Mouse (Mus musculus) CH12.LX (cell line): ENCODE results near the gene Lsp1. TPM values are rescaled to one million over a fixed set of nuclear protein-coding genes. Genes with fewer than 3 reads are reported as not detected.

Experiments
- DNase-seq: peaks from one replicate; pipeline ENCODE4 v3.0.0-alpha.2; 2013; ENCODE audit errors: extremely low read depth
- H3K27ac ChIP-seq: 2 replicates; pipeline ENCODE4 v1.5.1; 2012; ENCODE audit warnings: low read depth, mild to moderate bottlenecking, control low read depth, moderate library complexity; ENCODE audit not compliant: insufficient read depth
- H3K27me3 ChIP-seq: replicated peaks from 2 replicates; pipeline ENCODE3; 2012; ENCODE audit warnings: inconsistent platforms
- H3K36me3 ChIP-seq, 2 experiments: replicated peaks in 1 of 2; 2 replicates each; pipeline versions ENCODE3 to v1.6.1; 2012; ENCODE audit warnings: inconsistent platforms in 1 of 2, low read length in 1 of 2, mild to moderate bottlenecking in 1 of 2, mixed read lengths in 1 of 2, moderate library complexity in 1 of 2; ENCODE audit not compliant: control insufficient read depth in 1 of 2, insufficient read depth in 1 of 2
- H3K4me1 ChIP-seq, 2 experiments: 2 replicates each; pipeline ENCODE4 v1.6.1; 2012; ENCODE audit warnings: inconsistent platforms in 1 of 2, moderate library complexity in 1 of 2; ENCODE audit not compliant: insufficient read depth in 2 of 2, control insufficient read depth in 1 of 2
- H3K4me2 ChIP-seq: 2 replicates; pipeline ENCODE4 v1.6.1; 2012; ENCODE audit warnings: low read depth, mild to moderate bottlenecking, control low read depth; ENCODE audit not compliant: poor library complexity, insufficient read depth, severe bottlenecking
- H3K4me3 ChIP-seq, 3 experiments: fragments of 150-350 bp in 1 of 3; sonication (generic) in 1 of 3; replicated peaks in 1 of 3; 2 replicates each; pipeline versions ENCODE3 to v1.5.1; 2011 to 2012; ENCODE audit warnings: low read depth in 2 of 3, low read length in 2 of 3, mild to moderate bottlenecking in 2 of 3, moderate library complexity in 2 of 3, control low read depth in 1 of 3, improper control_type of control experiment in 1 of 3, inconsistent platforms in 1 of 3, mixed read lengths in 1 of 3; ENCODE audit not compliant: poor library complexity in 1 of 3
- H3K79me2 ChIP-seq: replicated peaks from 2 replicates; pipeline ENCODE4 v1.6.1; 2012; ENCODE audit warnings: mild to moderate bottlenecking, moderate library complexity; ENCODE audit not compliant: control insufficient read depth, poor library complexity, insufficient read depth, severe bottlenecking; ENCODE audit errors: extremely low read depth
- H3K9ac ChIP-seq: 2 replicates; pipeline ENCODE4 v1.6.1; 2012; ENCODE audit warnings: low read depth, mild to moderate bottlenecking, control low read depth, moderate library complexity; ENCODE audit not compliant: insufficient read depth
- H3K9me3 ChIP-seq: replicated peaks from 2 replicates; pipeline ENCODE3; 2012; ENCODE audit warnings: low read length, inconsistent platforms, mixed read lengths
- CHD1 ChIP-seq: IDR thresholded peaks from 2 replicates; pipeline ENCODE4 v1.6.1; 2012; ENCODE audit warnings: low read depth, low read length, improper control_type of control experiment, inconsistent platforms
- ELF1 ChIP-seq: IDR thresholded peaks from 2 replicates; pipeline ENCODE4 v1.6.1; 2014; ENCODE audit warnings: low read depth, mild to moderate bottlenecking, inconsistent platforms, low read length, improper control_type of control experiment
- EP300 ChIP-seq: IDR thresholded peaks from 2 replicates; pipeline ENCODE4 v1.6.1; 2011; ENCODE audit warnings: low read length, improper control_type of control experiment
- IRF4 ChIP-seq: IDR thresholded peaks from 2 replicates; pipeline ENCODE4 v1.6.1; 2014; ENCODE audit warnings: low read depth, mild to moderate bottlenecking, inconsistent platforms, low read length, improper control_type of control experiment
- JUN ChIP-seq: IDR thresholded peaks from 2 replicates; pipeline ENCODE4 v1.6.1; 2011; ENCODE audit warnings: low read depth, mild to moderate bottlenecking, low read length, improper control_type of control experiment, moderate library complexity; ENCODE audit not compliant: insufficient read depth
- JUND ChIP-seq: conservative IDR thresholded peaks from 2 replicates; pipeline ENCODE4 v1.6.1; 2011; ENCODE audit warnings: low read depth, low read length, improper control_type of control experiment
- KAT2A ChIP-seq: IDR thresholded peaks from 2 replicates; pipeline ENCODE4 v1.6.1; 2012; ENCODE audit warnings: low read length, improper control_type of control experiment, inconsistent platforms; ENCODE audit not compliant: insufficient replicate concordance
- MAZ ChIP-seq: IDR thresholded peaks from 2 replicates; pipeline ENCODE4 v1.6.1; 2012; ENCODE audit warnings: low read depth, mild to moderate bottlenecking, inconsistent platforms, low read length, improper control_type of control experiment, moderate library complexity
- NRF1 ChIP-seq: IDR thresholded peaks from 2 replicates; pipeline ENCODE4 v1.6.1; 2014; ENCODE audit warnings: low read depth, mild to moderate bottlenecking, inconsistent platforms, low read length, improper control_type of control experiment, moderate library complexity
- POLR2A ChIP-seq: IDR thresholded peaks from 2 replicates; pipeline ENCODE4 v1.6.1; 2011; ENCODE audit warnings: low read depth, mild to moderate bottlenecking, improper control_type of control experiment, low read length
- POLR2AphosphoS2 ChIP-seq: IDR thresholded peaks from 2 replicates; pipeline ENCODE4 v1.6.1; 2011; ENCODE audit warnings: low read depth, low read length, improper control_type of control experiment
- SIN3A ChIP-seq: IDR thresholded peaks from 2 replicates; pipeline ENCODE4 v1.6.1; 2012; ENCODE audit warnings: low read length, improper control_type of control experiment, inconsistent platforms
- SMC3 ChIP-seq: IDR thresholded peaks from 2 replicates; pipeline ENCODE4 v1.6.1; 2011; ENCODE audit warnings: low read depth, low read length, improper control_type of control experiment
- TBP ChIP-seq: conservative IDR thresholded peaks from 2 replicates; pipeline ENCODE4 v1.6.1; 2011; ENCODE audit warnings: low read depth, low read length, improper control_type of control experiment
- USF1 ChIP-seq: IDR thresholded peaks from 2 replicates; pipeline ENCODE4 v1.6.1; 2014; ENCODE audit warnings: low read depth, mild to moderate bottlenecking, inconsistent platforms, low read length, improper control_type of control experiment
- USF2 ChIP-seq: conservative IDR thresholded peaks from 2 replicates; pipeline ENCODE4 v1.6.1; 2011; ENCODE audit warnings: low read depth, low read length, improper control_type of control experiment
- ZKSCAN1 ChIP-seq: IDR thresholded peaks from 2 replicates; pipeline ENCODE4 v1.6.1; 2012; ENCODE audit warnings: low read depth, inconsistent platforms, low read length, improper control_type of control experiment, borderline replicate concordance
- ZMIZ1 ChIP-seq: IDR thresholded peaks from 2 replicates; pipeline ENCODE4 v1.6.1; 2012; ENCODE audit warnings: low read depth, mild to moderate bottlenecking, inconsistent platforms, low read length, improper control_type of control experiment
- ZNF384 ChIP-seq: IDR thresholded peaks from 2 replicates; pipeline ENCODE4 v1.6.1; 2012; ENCODE audit warnings: low read depth, low read length, improper control_type of control experiment, inconsistent platforms
- dilution Hi-C: fragments of 300-500 bp; cut with MboI; formaldehyde crosslinking; loops from 2 replicates; pipeline ENCODE4 v1.14.3; 2020; ENCODE audit warnings: low sequenced_read_pairs; ENCODE audit not compliant: extremely low pct_unique_long_range_greater_than_20kb, extremely low pct_ligation_motif_present
- in situ Hi-C: fragments of 300-500 bp; cut with MboI; formaldehyde crosslinking; loops from 3 replicates; pipeline ENCODE4 v1.14.3; 2019; ENCODE audit warnings: low sequenced_read_pairs, low pct_ligation_motif_present, low pct_unique_long_range_greater_than_20kb, mixed read lengths
- polyA plus RNA-seq: library from polyadenylated mRNA; unstranded; fragments of >175 nt; gene quantifications from 2 replicates; pipeline ENCODE4 v1.2.1, GENCODE M21; 2012; ENCODE audit warnings: low read depth; ENCODE audit not compliant: insufficient read length
- total RNA-seq, 2 experiments: library from RNA; depleted of rRNA; stranded (reverse); fragments of 300-350 nt in 1 of 2; fragments of >200 nt in 1 of 2; gene quantifications; 2 replicates each; pipeline ENCODE4 v1.2.3; 2012 to 2014

Lsp1 gene
- total and polyA plus RNA-seq, 3 experiments: 364 to 715 (median 367) TPM

DNA sequence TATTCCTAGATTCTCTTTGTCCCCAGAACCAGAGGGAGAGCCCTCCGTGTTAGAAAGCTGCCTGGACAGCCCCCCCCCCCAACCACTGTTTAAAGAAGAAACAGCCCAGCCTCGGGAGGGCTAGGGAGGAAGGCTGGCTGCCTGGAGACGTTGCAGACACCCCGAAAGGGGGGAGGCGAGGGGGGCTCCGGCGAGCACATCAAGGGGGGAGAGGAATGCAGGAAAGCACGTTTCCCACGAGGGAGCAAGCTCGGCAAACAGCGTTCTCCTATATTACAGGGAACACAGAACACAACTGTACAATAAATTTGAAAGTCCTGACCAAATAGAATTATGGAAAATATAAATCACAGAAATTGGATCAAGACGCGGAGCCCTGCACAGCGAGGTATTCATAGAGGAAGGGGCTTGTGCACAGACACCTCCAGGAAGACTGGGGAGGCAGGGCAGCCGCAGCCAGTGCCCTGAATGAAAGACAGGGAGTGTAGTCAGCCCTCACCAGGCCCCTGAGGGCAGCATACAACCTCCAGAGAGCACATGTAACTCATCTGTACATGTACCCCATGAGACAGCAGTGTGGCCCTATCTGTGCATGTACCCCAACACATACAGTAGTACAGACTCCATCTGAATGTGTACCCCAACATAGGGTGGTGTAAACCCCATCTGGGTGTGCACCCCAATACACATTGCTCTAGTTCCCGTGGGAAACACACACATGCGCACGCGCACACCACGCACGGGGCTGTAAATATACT is 55.8 kb downstream of the Lsp1 start:
- TF ChIP-seq CHD1 (no peak), USF2 (no peak), JUND (no peak), IRF4 (no peak), ELF1 (no peak), NRF1 (no peak)
- H3K9ac ChIP-seq: no peak overlapping the region
- H3K36me3 ChIP-seq: peaks cover 0 to 18% of the 10 kb centered on the region in 2 experiments
- in situ Hi-C loops: no loop called here
- H3K4me3 ChIP-seq: no peak overlapping the region
- H3K79me2 ChIP-seq: no peaks in the 10 kb centered on the region
- H3K27ac ChIP-seq: no peak overlapping the region
- H3K4me2 ChIP-seq: no peak overlapping the region
- no peak for DNase-seq
- no peaks in the 10 kb centered on the region for H3K27me3 ChIP-seq
- dilution Hi-C loops: no loop called here
- no peaks in the 10 kb centered on the region for H3K9me3 ChIP-seq
- H3K4me1 ChIP-seq: peaks cover 0 to 21% of the 10 kb centered on the region in 2 experiments; a peak in 2 of 4 replicates

DNA sequence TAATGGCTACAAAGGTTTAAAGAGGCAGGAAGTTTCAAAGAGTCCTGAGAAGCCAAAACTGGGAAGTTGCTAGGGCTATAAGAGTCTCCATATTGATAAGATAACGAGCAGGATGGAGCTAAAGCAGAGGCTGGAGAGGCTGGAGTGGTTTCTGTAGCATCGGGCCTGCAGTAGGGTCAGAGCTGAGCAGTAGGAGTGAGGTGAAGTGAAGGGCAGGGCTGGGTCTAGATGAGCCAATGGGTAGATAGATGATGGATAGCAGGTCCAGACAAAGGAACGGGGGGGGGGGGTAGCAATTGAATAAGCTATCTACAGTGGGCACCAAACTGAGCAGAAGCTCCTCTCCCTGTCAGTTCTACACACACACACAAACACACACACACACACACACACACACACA is 56.9 kb downstream of the Lsp1 start:
- no peak for DNase-seq
- no peaks in the 10 kb centered on the region for H3K9me3 ChIP-seq
- H3K4me1 ChIP-seq: peaks cover 0 to 15% of the 10 kb centered on the region in 2 experiments; a peak in 2 of 4 replicates
- H3K9ac ChIP-seq: no peak overlapping the region
- in situ Hi-C loops: no loop called here
- no peak overlapping the region for H3K4me2 ChIP-seq
- H3K79me2 ChIP-seq: no peaks in the 10 kb centered on the region
- dilution Hi-C loops: no loop called here
- H3K4me3 ChIP-seq: no peak overlapping the region
- H3K36me3 ChIP-seq: peaks cover 0 to 16% of the 10 kb centered on the region in 2 experiments
- TF ChIP-seq SMC3: no peak
- TF ChIP-seq MAZ: no peak
- TF ChIP-seq SIN3A: no peak
- no peak for TF ChIP-seq JUN
- no peak for TF ChIP-seq ZMIZ1
- TF ChIP-seq KAT2A: no peak
- no peak for TF ChIP-seq ZNF384
- TF ChIP-seq ZKSCAN1: no peak
- TF ChIP-seq EP300: no peak
- no peak for TF ChIP-seq TBP
- no peak for TF ChIP-seq POLR2AphosphoS2
- no peak for TF ChIP-seq POLR2A
- TF ChIP-seq USF1: no peak
- TF ChIP-seq USF2: no peak
- no peaks in the 10 kb centered on the region for H3K27me3 ChIP-seq
- no peak overlapping the region for H3K27ac ChIP-seq
